Mouse (Mus musculus) stomach, postnatal 0 days (tissue): ENCODE data around the gene Olfr718-ps1. TPM values are rescaled to one million over a fixed set of nuclear protein-coding genes. Genes with fewer than 3 reads are reported as not detected.

Experiments used
- ATAC-seq: fragments of 200-750 bp; cut with Nextera tagmentation; 2 replicates; pipeline ENCODE4 v1.8.0; 2017; ENCODE audit not compliant: low FRiP score, low TSS enrichment
- DNase-seq: peaks from one replicate; pipeline ENCODE4 v3.0.0-alpha.2; 2016; ENCODE audit warnings: low spot score
- H3K27ac ChIP-seq: fragments of 300-500 bp; sonication (generic); replicated peaks from 2 replicates; pipeline ENCODE4 v1.5.1; 2014; ENCODE audit warnings: mild to moderate bottlenecking, control low read depth
- H3K27me3 ChIP-seq: fragments of 300-500 bp; sonication (generic); 2 replicates; pipeline ENCODE4 v1.6.1; 2014; ENCODE audit warnings: low read length; ENCODE audit not compliant: control insufficient read depth, insufficient read depth
- H3K36me3 ChIP-seq: fragments of 300-500 bp; sonication (generic); 2 replicates; pipeline ENCODE4 v1.6.1; 2014; ENCODE audit warnings: low read length, mixed read lengths; ENCODE audit not compliant: control insufficient read depth, insufficient read depth
- H3K4me1 ChIP-seq: fragments of 300-500 bp; sonication (generic); replicated peaks from 2 replicates; pipeline ENCODE4 v1.6.1; 2014; ENCODE audit warnings: antibody characterized with exemption; ENCODE audit not compliant: control insufficient read depth, insufficient read depth
- H3K4me2 ChIP-seq: fragments of 300-500 bp; sonication (generic); replicated peaks from 2 replicates; pipeline ENCODE4 v1.6.1; 2014; ENCODE audit warnings: low read depth, mild to moderate bottlenecking, control low read depth, moderate library complexity
- H3K4me3 ChIP-seq: fragments of 300-500 bp; sonication (generic); 2 replicates; pipeline ENCODE4 v1.5.1; 2014; ENCODE audit warnings: low read depth, low read length, control low read depth
- H3K9ac ChIP-seq: fragments of 300-500 bp; sonication (generic); 2 replicates; pipeline ENCODE4 v1.6.1; 2014; ENCODE audit warnings: mild to moderate bottlenecking, low read length, control low read depth, mixed read lengths
- H3K9me3 ChIP-seq: fragments of 300-500 bp; sonication (generic); 2 replicates; pipeline ENCODE4 v1.6.1; 2016; ENCODE audit warnings: low read length; ENCODE audit not compliant: control insufficient read depth
- CTCF ChIP-seq: IDR thresholded peaks from 2 replicates; pipeline ENCODE4 v1.5.1; 2016; ENCODE audit warnings: antibody characterized with exemption, low read depth, mild to moderate bottlenecking, moderate library complexity
- EP300 ChIP-seq: optimal IDR thresholded peaks from 2 replicates; pipeline ENCODE3; 2016; ENCODE audit warnings: antibody characterized with exemption
- WGBS: fragments of 180-500 bp; shearing (Covaris S2); extraction: QIAGEN DNeasy Blood & Tissue Kit; methylation state at CpG from one replicate; pipeline ENCODE4 v1.1.7; 2014; 5-methylcytosine and 5-hydroxymethylcytosine counted together
- polyA plus RNA-seq: library from polyadenylated mRNA; unstranded; fragments of >200 nt; fragmentation: Nextera tagmentation; extraction: Ambion mirVana; gene quantifications from 2 replicates; pipeline ENCODE4 v1.2.1, GENCODE M21; 2015

Olfr718-ps1 gene
- polyA plus RNA-seq, 1 experiment from 2014 or later: not detected

GRCm38 (mm10) chr5:143112281-143113246, 34.8 kb downstream of the Olfr718-ps1 start, which contains the start of gene Rnf216:
Rnf216 (minus strand) TSS chr5:143112994.
- peak within 1 kb of the TSS; percentile 90 for H3K4me2 ChIP-seq
- DNase-seq: peak; percentile 94
- H3K27ac ChIP-seq: peak within 1 kb of the TSS; percentile 91
- ATAC-seq: peak; percentile 97
- 1% methylated on average over 83 of the region's 110 CpGs for WGBS
- no peaks in the 10 kb centered on the region for H3K4me1 ChIP-seq
- H3K4me3 ChIP-seq: peak within 1 kb of the TSS; percentile 95
- H3K9ac ChIP-seq: peak within 1 kb of the TSS; percentile 95
- TF ChIP-seq CTCF (peak; percentile 80), EP300 (no peak)
- no peaks in the 10 kb centered on the region for H3K36me3 ChIP-seq
- no peaks in the 10 kb centered on the region for H3K27me3 ChIP-seq
- H3K9me3 ChIP-seq: no peaks in the 10 kb centered on the region

GRCm38 (mm10) chr5:143106842-143107241, 40.5 kb downstream of the Olfr718-ps1 start:
- ATAC-seq: no peak

GRCm38 (mm10) chr5:143103231-143103630, 44.1 kb downstream of the Olfr718-ps1 start:
- ATAC-seq: no peak
- Histone ChIP-seq H3K9ac (no peak overlapping the region), H3K4me1 (no peaks in the 10 kb centered on the region), H3K9me3 (no peaks in the 10 kb centered on the region), H3K27me3 (no peaks in the 10 kb centered on the region), H3K27ac (no peak overlapping the region), H3K4me2 (no peak overlapping the region), H3K4me3 (no peak overlapping the region), H3K36me3 (no peaks in the 10 kb centered on the region)
- no peak for TF ChIP-seq EP300
- TF ChIP-seq CTCF: no peak
- no peak for DNase-seq
- WGBS: 90% methylated on average over 2 of the region's 2 CpGs

More at GRCm38 (mm10) chr5:143106842-143107241, 40.5 kb downstream of the Olfr718-ps1 start:
- H3K27ac ChIP-seq: no peak overlapping the region
- 83% methylated on average over 3 of the region's 3 CpGs for WGBS
- no peaks in the 10 kb centered on the region for H3K4me1 ChIP-seq
- no peaks in the 10 kb centered on the region for H3K9me3 ChIP-seq
- no peak overlapping the region for H3K4me3 ChIP-seq
- no peaks in the 10 kb centered on the region for H3K36me3 ChIP-seq
- no peak for TF ChIP-seq EP300
- DNase-seq: no peak
- H3K27me3 ChIP-seq: no peaks in the 10 kb centered on the region
- H3K4me2 ChIP-seq: no peak overlapping the region
- no peak overlapping the region for H3K9ac ChIP-seq

GRCm38 (mm10) chr5:143101626-143102025, 45.8 kb downstream of the Olfr718-ps1 start:
- no peaks in the 10 kb centered on the region for H3K27me3 ChIP-seq
- TF ChIP-seq EP300 (no peak), CTCF (no peak)
- DNase-seq (no peak), ATAC-seq (no peak)
- H3K9me3 ChIP-seq: no peaks in the 10 kb centered on the region
- H3K27ac ChIP-seq: no peak overlapping the region
- no peak overlapping the region for H3K4me3 ChIP-seq
- no peak overlapping the region for H3K9ac ChIP-seq
- H3K36me3 ChIP-seq: no peaks in the 10 kb centered on the region
- 90% methylated on average over 1 of the region's 1 CpGs for WGBS
- no peaks in the 10 kb centered on the region for H3K4me1 ChIP-seq
- no peak overlapping the region for H3K4me2 ChIP-seq

- no peak for ATAC-seq
- WGBS: 86% methylated on average over 7 of the region's 7 CpGs
- no peaks in the 10 kb centered on the region for H3K9me3 ChIP-seq
- H3K27ac ChIP-seq: no peak overlapping the region
- H3K4me3 ChIP-seq: no peak overlapping the region
- no peak for DNase-seq
- H3K4me2 ChIP-seq: no peak overlapping the region
- H3K36me3 ChIP-seq: peaks cover 5% of the 10 kb centered on the region
- H3K9ac ChIP-seq: no peak overlapping the region
- TF ChIP-seq CTCF (no peak), EP300 (no peak)
- no peaks in the 10 kb centered on the region for H3K27me3 ChIP-seq
- no peaks in the 10 kb centered on the region for H3K4me1 ChIP-seq
Measured at GRCm38 (mm10) chr5:143095256-143095655, 52.1 kb downstream of the Olfr718-ps1 start.

GRCm38 (mm10) chr5:143092891-143093290, 54.5 kb downstream of the Olfr718-ps1 start:
- peaks cover 18% of the 10 kb centered on the region for H3K36me3 ChIP-seq
- H3K4me3 ChIP-seq: no peak overlapping the region
- no peak overlapping the region for H3K27ac ChIP-seq
- H3K4me1 ChIP-seq: no peaks in the 10 kb centered on the region
- DNase-seq: no peak
- H3K27me3 ChIP-seq: no peaks in the 10 kb centered on the region
- H3K4me2 ChIP-seq: no peak overlapping the region
- no peaks in the 10 kb centered on the region for H3K9me3 ChIP-seq
- 68% methylated on average over 3 of the region's 3 CpGs for WGBS
- TF ChIP-seq CTCF: no peak
- no peak for ATAC-seq
- no peak overlapping the region for H3K9ac ChIP-seq
